Mouse (Mus musculus) heart, adult 18-20 months (tissue): Measurements from ENCODE around the gene Gas2l3. TPM values are rescaled to one million over a fixed set of nuclear protein-coding genes. Genes with fewer than 3 reads are reported as not detected.

Experiments
- DNase-seq, 2 experiments: peaks; one replicate each; pipeline ENCODE4 v3.0.0; 2021 to 2022; ENCODE audit warnings: mixed read lengths in 1 of 2
- total RNA-seq, 2 experiments: library from RNA; stranded (reverse); gene quantifications; 2 replicates each; pipeline ENCODE4 v1.2.3; 2021

Gene Gas2l3
- total RNA-seq, 2 experiments from 2014 or later: 2.7 to 3.1 TPM

GRCm38 (mm10) chr10:89395321-89395720, 48.4 kb downstream of the Gas2l3 start:
- DNase-seq: no peak

- no peak for DNase-seq
These were observed 51.1 kb downstream of the Gas2l3 start for GRCm38 (mm10) chr10:89392687-89393086.

- no peak for DNase-seq
These were observed 52.1 kb downstream of the Gas2l3 start for GRCm38 (mm10) chr10:89391571-89392163.

- no peak for DNase-seq
These were observed 57.3 kb downstream of the Gas2l3 start for GRCm38 (mm10) chr10:89386461-89386860.

- peak; percentile 64 to 85 for DNase-seq
These were observed 60.3 kb downstream of the Gas2l3 start for GRCm38 (mm10) chr10:89383462-89383861.

- DNase-seq: no peak
These were observed 66.0 kb downstream of the Gas2l3 start for GRCm38 (mm10) chr10:89377750-89378149.

- DNase-seq: no peak
These were observed 73.7 kb downstream of the Gas2l3 start for GRCm38 (mm10) chr10:89370051-89370450.

- DNase-seq: no peak
These were observed 84.8 kb downstream of the Gas2l3 start for GRCm38 (mm10) chr10:89358933-89359332.

Other genes with a start within 250 kb of the Gas2l3 start
- 10 to 100 TPM in 1 of 2 experiments, 1 to 10 TPM in 1; 8.0 to 10.0 TPM for gene Ano4, start 99.2 kb downstream of the Gas2l3 start, total RNA-seq
- gene Nr1h4, start 89.6 kb upstream of the Gas2l3 start, total RNA-seq: under 1 TPM; 0.28 to 0.37 TPM
- gene Slc17a8, start 177.3 kb upstream of the Gas2l3 start, total RNA-seq: not detected
- 10 to 100 TPM; 17.1 to 17.7 TPM for gene Scyl2, start 242.3 kb upstream of the Gas2l3 start, total RNA-seq